Mouse (Mus musculus) stomach, embryonic 16.5 days (tissue): ENCODE measurements around the gene Sh2b2. TPM values are rescaled to one million over a fixed set of nuclear protein-coding genes. Genes with fewer than 3 reads are reported as not detected.

ENCODE experiments used
- ATAC-seq: fragments of 200-750 bp; cut with Nextera tagmentation; 2 replicates; pipeline ENCODE4 v1.8.0; 2017; ENCODE audit warnings: moderate number of reproducible peaks, moderate TSS enrichment; ENCODE audit not compliant: insufficient read depth, low FRiP score
- H3K27ac ChIP-seq: fragments of 300-500 bp; sonication (generic); 2 replicates; pipeline ENCODE4 v1.5.1; 2014; ENCODE audit warnings: low read length
- H3K27me3 ChIP-seq: fragments of 300-500 bp; sonication (generic); 2 replicates; pipeline ENCODE4 v1.6.1; 2014; ENCODE audit warnings: low read length, control low read depth, mixed read lengths; ENCODE audit not compliant: control insufficient read depth, insufficient read depth
- H3K36me3 ChIP-seq: fragments of 300-500 bp; sonication (generic); 2 replicates; pipeline ENCODE4 v1.6.1; 2014; ENCODE audit warnings: low read length; ENCODE audit not compliant: control insufficient read depth, insufficient read depth
- H3K4me1 ChIP-seq: fragments of 300-500 bp; sonication (generic); 2 replicates; pipeline ENCODE4 v1.6.1; 2014; ENCODE audit warnings: low read length, control low read depth, mixed read lengths; ENCODE audit not compliant: control insufficient read depth, insufficient read depth
- H3K4me2 ChIP-seq: fragments of 300-500 bp; sonication (generic); 2 replicates; pipeline ENCODE4 v1.6.1; 2014; ENCODE audit warnings: low read depth, low read length, mixed read lengths
- H3K4me3 ChIP-seq: fragments of 300-500 bp; sonication (generic); replicated peaks from 2 replicates; pipeline ENCODE4 v1.5.1; 2014; ENCODE audit warnings: mild to moderate bottlenecking, low read length
- H3K9ac ChIP-seq: fragments of 300-500 bp; sonication (generic); 2 replicates; pipeline ENCODE4 v1.6.1; 2014; ENCODE audit warnings: low read length
- H3K9me3 ChIP-seq: fragments of 300-500 bp; sonication (generic); replicated peaks from 2 replicates; pipeline ENCODE4 v1.6.1; 2016; ENCODE audit warnings: low read length, control low read depth; ENCODE audit not compliant: control insufficient read depth
- WGBS: fragments of 180-500 bp; shearing (Covaris S2); extraction: QIAGEN DNeasy Blood & Tissue Kit; methylation state at CpG from one replicate; pipeline ENCODE4 v1.1.7; 2014; 5-methylcytosine and 5-hydroxymethylcytosine counted together
- polyA plus RNA-seq: library from polyadenylated mRNA; unstranded; fragments of >200 nt; fragmentation: Nextera tagmentation; extraction: Ambion mirVana; gene quantifications from 2 replicates; pipeline ENCODE4 v1.2.1, GENCODE M21; 2015

Gene Sh2b2
- polyA plus RNA-seq, 1 experiment from 2014 or later, result 2.3 TPM

DNA sequence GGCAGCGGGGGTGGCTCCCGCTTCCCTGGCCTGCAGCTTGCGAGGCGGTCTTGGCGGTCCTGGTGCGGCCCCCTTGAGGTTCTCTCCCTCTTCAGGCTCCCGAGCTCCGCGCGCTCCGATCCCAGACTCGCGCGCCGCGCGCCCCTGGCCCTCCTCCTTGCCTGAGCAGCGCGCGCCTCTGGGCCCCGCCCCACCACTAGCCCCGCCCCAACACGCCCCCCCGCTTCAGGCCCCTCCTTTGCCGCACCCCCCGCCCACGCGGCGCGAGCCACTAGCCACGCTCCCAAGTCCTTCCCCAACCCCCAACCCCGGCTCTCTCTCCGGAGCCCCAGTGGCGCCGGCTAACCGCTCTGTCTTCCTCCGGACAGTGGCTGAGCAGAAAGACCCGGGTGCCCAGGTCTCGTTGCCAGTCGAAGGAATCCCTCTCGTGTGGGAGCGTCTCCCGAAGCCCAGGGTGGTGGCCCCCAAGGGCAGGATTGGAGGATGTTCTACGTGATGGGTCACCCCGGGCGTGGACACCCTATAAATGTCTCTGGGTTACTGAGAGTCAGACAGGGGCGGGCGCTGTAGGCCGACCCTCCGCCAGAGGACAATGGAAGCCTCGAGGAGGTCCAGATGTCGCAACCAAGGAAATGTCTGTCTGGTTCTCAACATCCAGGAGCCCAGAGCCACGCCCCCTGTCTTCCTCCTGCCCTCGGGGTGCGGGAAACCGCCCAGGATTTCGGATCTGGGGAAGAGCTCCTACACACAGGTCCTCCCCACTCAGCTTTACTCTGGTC lies 1.4 kb downstream of the Sh2b2 start:
- WGBS, result under 1% methylated on average over 54 of the region's 57 CpGs
- Histone ChIP-seq H3K4me1 (peaks cover 4% of the 10 kb centered on the region; the same call in 1 of the 2 replicates), H3K27ac (peak overlapping the region; percentile 81), H3K36me3 (no peaks in the 10 kb centered on the region), H3K27me3 (no peaks in the 10 kb centered on the region; the same call in 1 of the 2 replicates), H3K9me3 (no peaks in the 10 kb centered on the region), H3K4me2 (peak overlapping the region; percentile 96), H3K9ac (peak overlapping the region; percentile 76), H3K4me3 (peak overlapping the region; percentile 72)
- peak; percentile 87 for ATAC-seq

DNA sequence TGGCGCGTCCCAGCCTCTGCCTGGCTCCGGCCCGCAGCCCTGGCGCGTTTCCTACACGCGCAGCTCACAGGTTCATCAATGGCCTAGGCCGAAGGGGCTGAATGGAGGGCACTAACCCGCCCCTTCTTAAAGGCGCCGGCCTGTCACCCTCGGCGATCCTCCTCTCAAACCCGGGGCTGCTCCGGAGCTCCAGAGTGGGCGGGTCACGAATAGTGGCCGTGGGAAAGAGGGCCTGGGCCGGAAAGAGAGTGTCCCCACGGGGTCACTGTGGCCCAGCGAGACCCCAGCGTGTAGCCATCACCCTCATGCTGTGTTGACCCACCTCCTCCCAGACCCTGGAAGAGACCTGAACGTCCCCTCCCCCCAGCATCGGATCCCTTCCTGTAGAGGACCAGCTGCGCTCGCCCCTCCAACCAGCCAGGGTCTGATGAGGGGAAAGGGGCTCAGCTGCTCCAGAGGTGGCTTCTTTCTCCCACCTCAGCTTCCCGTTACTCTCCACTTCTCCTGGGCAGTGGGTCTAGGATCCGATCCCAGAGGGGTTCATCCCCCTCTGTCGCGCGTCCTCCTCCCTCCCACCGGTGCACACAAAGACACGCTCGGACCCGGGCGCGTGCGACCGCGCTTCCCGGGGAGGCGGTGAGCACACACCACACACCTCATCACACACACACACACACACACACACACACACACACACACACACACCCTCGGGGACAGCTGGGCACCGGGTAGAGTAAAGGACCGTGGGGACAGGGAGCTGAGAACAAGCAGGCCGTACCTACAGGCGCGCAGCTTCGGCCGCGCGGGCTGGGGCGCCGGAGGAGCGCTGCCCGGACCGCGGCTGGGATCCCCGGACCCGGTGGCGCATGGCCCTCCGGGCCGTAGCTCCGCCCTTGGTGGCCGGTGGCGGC lies 2.2 kb downstream of the Sh2b2 start:
- Histone ChIP-seq H3K9ac (peak overlapping the region; percentile 76), H3K36me3 (no peaks in the 10 kb centered on the region), H3K9me3 (no peaks in the 10 kb centered on the region), H3K4me3 (peak overlapping the region; percentile 72), H3K4me2 (peak overlapping the region; percentile 96), H3K27ac (no peak overlapping the region), H3K4me1 (peaks cover 4% of the 10 kb centered on the region; the same call in 1 of the 2 replicates), H3K27me3 (no peaks in the 10 kb centered on the region; the same call in 1 of the 2 replicates)
- under 1% methylated on average over 67 of the region's 67 CpGs for WGBS
- no peak for ATAC-seq

DNA sequence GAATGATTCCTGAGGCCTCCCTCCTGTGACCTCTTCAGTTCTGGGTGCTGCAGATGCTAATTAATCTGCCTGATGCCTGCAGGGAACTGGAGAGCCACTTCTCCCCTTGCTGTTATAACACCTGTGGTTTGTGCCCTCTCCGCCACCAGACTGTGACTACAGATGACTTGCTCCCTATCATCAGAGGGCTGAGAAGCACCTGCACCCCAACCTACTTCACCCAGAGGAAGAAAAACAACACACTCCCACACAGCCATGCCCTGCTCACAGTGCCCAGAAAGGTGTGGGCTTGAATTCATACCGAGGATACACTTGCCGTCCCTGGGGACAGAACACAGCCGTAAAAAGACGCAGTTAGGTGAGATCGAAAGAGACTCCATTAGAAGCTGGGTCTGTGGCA lies 5.2 kb downstream of the Sh2b2 start:
- Histone ChIP-seq H3K36me3 (no peaks in the 10 kb centered on the region), H3K9me3 (no peaks in the 10 kb centered on the region), H3K27ac (no peak overlapping the region), H3K9ac (no peak overlapping the region), H3K4me3 (no peak overlapping the region), H3K27me3 (peaks cover 5% of the 10 kb centered on the region; the same call in 1 of the 2 replicates), H3K4me2 (no peak overlapping the region), H3K4me1 (peaks cover 8% of the 10 kb centered on the region)
- ATAC-seq, result no peak
- 79% methylated on average over 6 of the region's 6 CpGs for WGBS

DNA sequence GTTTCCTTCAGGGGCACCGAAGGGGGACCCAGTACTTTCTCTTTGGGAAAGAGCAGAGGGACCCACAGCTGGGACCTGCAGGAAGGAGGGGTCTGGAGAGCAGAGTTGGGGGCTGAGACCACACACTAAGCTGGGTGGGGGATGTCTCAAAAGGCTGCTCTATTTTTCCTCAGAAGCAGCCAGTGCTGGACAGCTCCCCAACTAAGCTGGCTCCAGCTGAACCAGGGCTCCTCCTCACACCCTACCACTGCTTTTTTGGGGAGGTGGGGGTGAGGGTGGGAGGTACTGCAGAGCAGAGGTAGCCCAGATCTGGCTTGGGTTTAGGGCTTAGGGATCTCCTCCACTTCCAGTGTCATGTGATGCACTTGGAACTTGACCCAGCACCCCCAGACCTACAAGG lies 6.0 kb downstream of the Sh2b2 start:
- no peak overlapping the region for H3K4me2 ChIP-seq
- H3K27me3 ChIP-seq, result peaks cover 5% of the 10 kb centered on the region; the same call in 1 of the 2 replicates
- H3K9me3 ChIP-seq, result no peaks in the 10 kb centered on the region
- no peak for ATAC-seq
- WGBS, result 40% methylated on average over 1 of the region's 1 CpGs
- H3K27ac ChIP-seq, result no peak overlapping the region
- H3K4me1 ChIP-seq, result peaks cover 8% of the 10 kb centered on the region
- no peak overlapping the region for H3K9ac ChIP-seq
- no peaks in the 10 kb centered on the region for H3K36me3 ChIP-seq
- no peak overlapping the region for H3K4me3 ChIP-seq

DNA sequence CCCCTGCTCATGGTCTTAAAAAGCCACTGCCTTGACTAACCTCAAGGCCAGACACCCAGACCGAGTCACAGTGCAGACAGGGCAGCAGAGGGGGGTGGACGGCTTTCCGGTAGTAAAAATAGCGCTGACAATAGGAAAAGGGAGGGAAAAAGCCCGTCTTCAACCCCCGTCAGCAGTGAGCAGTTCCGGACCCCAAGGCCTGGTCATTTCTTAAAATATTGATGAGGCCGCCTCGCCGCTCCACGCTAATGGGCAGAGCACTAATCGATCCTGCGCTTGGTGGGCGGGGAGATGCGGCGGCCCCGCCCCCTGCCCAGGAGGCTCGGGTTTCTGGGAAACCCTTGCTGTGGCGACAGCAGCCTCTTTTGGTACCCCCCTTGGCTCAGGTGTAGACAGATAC lies 8.7 kb downstream of the Sh2b2 start:
- peak overlapping the region; percentile 34 for H3K4me3 ChIP-seq
- H3K36me3 ChIP-seq, result no peaks in the 10 kb centered on the region
- 2% methylated on average over 19 of the region's 19 CpGs for WGBS
- peaks cover 9% of the 10 kb centered on the region for H3K27me3 ChIP-seq
- H3K9ac ChIP-seq, result peak overlapping the region; percentile 31; the same call in 1 of the 2 replicates
- H3K9me3 ChIP-seq, result no peaks in the 10 kb centered on the region
- peak overlapping the region; percentile 57 for H3K4me2 ChIP-seq
- H3K4me1 ChIP-seq, result peaks cover 4% of the 10 kb centered on the region
- ATAC-seq, result no peak
- no peak overlapping the region for H3K27ac ChIP-seq

DNA sequence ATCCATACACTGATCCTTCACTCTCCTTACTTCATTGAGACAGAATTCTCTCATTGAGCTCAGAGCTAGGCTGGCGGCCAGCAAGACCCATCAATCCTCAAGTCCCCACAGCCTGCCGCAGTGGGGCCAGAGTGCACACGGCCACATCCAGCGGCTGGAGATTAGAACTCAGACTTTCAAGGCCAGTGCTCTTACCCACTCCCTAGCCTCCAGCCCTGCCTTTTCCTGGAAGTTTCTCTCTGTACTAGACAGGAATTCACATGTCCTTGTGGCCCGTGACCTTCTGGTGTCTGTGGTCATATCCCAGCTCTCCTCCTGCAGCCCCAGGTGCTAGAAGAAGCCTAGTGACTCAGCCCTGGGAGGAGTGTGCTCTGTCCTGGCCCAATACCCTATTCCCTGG lies 9.7 kb downstream of the Sh2b2 start:
- Histone ChIP-seq H3K36me3 (no peaks in the 10 kb centered on the region), H3K27ac (no peak overlapping the region), H3K4me3 (no peak overlapping the region), H3K27me3 (peaks cover 14% of the 10 kb centered on the region), H3K4me1 (peaks cover 4% of the 10 kb centered on the region), H3K9me3 (no peaks in the 10 kb centered on the region), H3K9ac (no peak overlapping the region), H3K4me2 (no peak overlapping the region)
- WGBS, result 59% methylated on average over 5 of the region's 5 CpGs
- ATAC-seq, result no peak

DNA sequence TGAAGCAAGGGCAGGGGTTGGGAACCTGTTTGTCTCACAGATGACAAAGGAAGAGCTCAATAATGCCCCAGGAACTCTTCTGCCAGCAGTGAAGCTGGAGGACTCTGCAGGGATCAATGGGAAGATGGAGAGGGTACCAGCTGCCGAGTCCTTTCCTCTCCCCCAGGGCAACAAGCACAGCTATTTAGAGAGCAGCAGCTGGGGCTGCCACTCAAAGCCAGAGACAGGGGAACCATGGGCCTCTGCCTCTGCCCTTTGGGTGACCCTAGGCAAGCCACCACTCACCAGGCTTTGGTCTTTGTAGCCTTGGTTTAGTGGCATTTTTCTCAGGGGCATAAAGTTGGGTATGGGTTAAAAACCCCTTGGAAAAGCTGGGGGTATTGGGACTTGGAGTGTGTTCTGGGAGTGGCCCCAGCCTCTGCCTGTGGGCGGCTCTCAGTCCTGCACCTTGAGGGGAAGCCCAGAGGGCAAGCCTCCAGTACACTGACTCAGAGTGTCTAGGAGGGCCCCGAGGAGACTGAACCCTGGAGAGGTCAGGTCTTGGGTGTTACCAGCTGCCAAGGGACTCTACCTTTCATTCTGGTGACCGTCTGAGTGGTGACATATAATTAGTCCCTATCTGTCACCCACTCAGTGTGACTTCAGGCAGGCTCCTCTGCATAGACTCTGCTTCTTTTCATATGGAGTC lies 15.9 kb downstream of the Sh2b2 start:
- no peaks in the 10 kb centered on the region for H3K36me3 ChIP-seq
- no peaks in the 10 kb centered on the region for H3K9me3 ChIP-seq
- no peak for ATAC-seq
- WGBS, result 53% methylated on average over 4 of the region's 4 CpGs
- no peak overlapping the region for H3K27ac ChIP-seq
- H3K27me3 ChIP-seq, result peaks cover 9% of the 10 kb centered on the region; the same call in 1 of the 2 replicates
- H3K4me2 ChIP-seq, result no peak overlapping the region
- H3K4me1 ChIP-seq, result no peaks in the 10 kb centered on the region
- no peak overlapping the region for H3K9ac ChIP-seq
- H3K4me3 ChIP-seq, result no peak overlapping the region

DNA sequence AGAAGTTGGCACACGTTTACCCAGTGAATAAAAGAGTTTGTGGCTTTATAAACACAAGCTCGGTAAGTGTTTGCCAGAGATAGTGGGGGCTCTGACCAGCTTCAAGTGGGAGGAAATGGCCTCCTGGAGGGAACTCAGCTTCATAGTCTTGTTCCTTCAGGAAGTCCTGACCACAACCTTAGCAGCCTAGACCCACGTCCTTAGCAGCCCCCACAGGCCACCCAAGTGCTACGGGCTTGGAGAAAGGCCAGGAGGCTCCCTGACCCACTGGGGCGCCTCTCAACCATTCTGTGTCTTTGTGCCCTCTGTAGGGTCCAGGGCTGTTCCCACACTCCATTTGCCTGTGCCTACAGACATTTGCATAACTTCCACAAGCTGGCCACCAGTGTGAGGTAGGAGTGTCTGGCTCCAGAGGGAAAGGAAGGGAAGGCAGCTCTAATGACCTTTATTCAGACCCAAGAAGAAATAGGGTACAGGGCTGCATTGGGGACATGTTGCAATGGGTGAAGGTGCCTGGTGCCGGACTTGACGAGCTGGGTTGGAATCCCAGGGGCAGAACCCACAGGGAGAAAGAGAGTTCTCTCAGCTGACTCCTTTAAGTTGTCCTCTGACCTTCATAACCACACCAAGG lies 20.0 kb downstream of the Sh2b2 start:
- Histone ChIP-seq H3K27me3 (no peaks in the 10 kb centered on the region; the same call in 1 of the 2 replicates), H3K36me3 (no peaks in the 10 kb centered on the region), H3K4me3 (no peak overlapping the region), H3K9me3 (no peaks in the 10 kb centered on the region), H3K4me2 (no peak overlapping the region), H3K9ac (no peak overlapping the region), H3K4me1 (no peaks in the 10 kb centered on the region), H3K27ac (no peak overlapping the region)
- 63% methylated on average over 7 of the region's 7 CpGs for WGBS
- no peak for ATAC-seq
